Mouse (Mus musculus) left cerebral cortex, adult 8-10 months (tissue): ENCODE data around the gene Mttp. TPM values are rescaled to one million over a fixed set of nuclear protein-coding genes. Genes with fewer than 3 reads are reported as not detected.

Source experiments
- DNase-seq, 2 experiments: peaks; one replicate each; pipeline ENCODE4 v3.0.0; 2022; ENCODE audit warnings: low spot score in 2 of 2
- total RNA-seq, 4 experiments: library from RNA; stranded (reverse); gene quantifications; 2 replicates each; pipeline ENCODE4 v1.2.4; 2022

Mttp gene
- total RNA-seq, 4 experiments from 2014 or later = 7.3 to 7.8 (median 7.8) TPM

- no peak for DNase-seq
These were observed 10.2 kb downstream of the Mttp start for GRCm38 (mm10) chr3:138134528-138134927.

GRCm38 (mm10) chr3:138133916-138134315, 10.9 kb downstream of the Mttp start:
- no peak for DNase-seq

- DNase-seq = no peak
These were observed 11.3 kb downstream of the Mttp start for GRCm38 (mm10) chr3:138133463-138133862.

- DNase-seq = no peak
These were observed 13.6 kb downstream of the Mttp start for GRCm38 (mm10) chr3:138131168-138131567.

GRCm38 (mm10) chr3:138130692-138131091, 14.1 kb downstream of the Mttp start:
- no peak for DNase-seq

- DNase-seq = no peak
These were observed 15.7 kb downstream of the Mttp start for GRCm38 (mm10) chr3:138129110-138129509.

GRCm38 (mm10) chr3:138123842-138124241, 20.9 kb downstream of the Mttp start:
- DNase-seq = no peak

GRCm38 (mm10) chr3:138121461-138121860, 23.3 kb downstream of the Mttp start:
- DNase-seq = no peak

- no peak for DNase-seq
These were observed 25.2 kb downstream of the Mttp start for GRCm38 (mm10) chr3:138119444-138120105.

GRCm38 (mm10) chr3:138118831-138119230, 25.9 kb downstream of the Mttp start:
- no peak for DNase-seq

GRCm38 (mm10) chr3:138118392-138118791, 26.4 kb downstream of the Mttp start:
- no peak for DNase-seq

GRCm38 (mm10) chr3:138116871-138117270, 27.9 kb downstream of the Mttp start:
- no peak for DNase-seq

GRCm38 (mm10) chr3:138114106-138114505, 30.7 kb downstream of the Mttp start:
- DNase-seq = no peak

GRCm38 (mm10) chr3:138110910-138111782, 33.6 kb downstream of the Mttp start:
- DNase-seq = no peak

- no peak for DNase-seq
These were observed 37.9 kb downstream of the Mttp start for GRCm38 (mm10) chr3:138106887-138107286.

GRCm38 (mm10) chr3:138105056-138105455, 39.7 kb downstream of the Mttp start:
- DNase-seq = no peak

- DNase-seq = no peak
These were observed 41.1 kb downstream of the Mttp start for GRCm38 (mm10) chr3:138103690-138104089.

- DNase-seq = no peak
These were observed 42.8 kb downstream of the Mttp start for GRCm38 (mm10) chr3:138101936-138102335.

GRCm38 (mm10) chr3:138097718-138098117, 47.0 kb downstream of the Mttp start:
- DNase-seq = no peak

GRCm38 (mm10) chr3:138096263-138097028, 48.3 kb downstream of the Mttp start:
- DNase-seq = no peak

- no peak for DNase-seq
These were observed 49.0 kb downstream of the Mttp start for GRCm38 (mm10) chr3:138095718-138096117.

GRCm38 (mm10) chr3:138095301-138095700, 49.5 kb downstream of the Mttp start:
- DNase-seq = peak in 1 of 2 experiments; percentile 74
